Mouse (Mus musculus): ENCODE measurements around the gene Stat3.

Stat3 gene

GRCm38 (mm10) chr11:100927386-100927785 is 12.0 kb downstream of the Stat3 start:
- no peak for DNase-seq (ENCODE audit: extremely low read depth, low read depth, low spot score)

DNA sequence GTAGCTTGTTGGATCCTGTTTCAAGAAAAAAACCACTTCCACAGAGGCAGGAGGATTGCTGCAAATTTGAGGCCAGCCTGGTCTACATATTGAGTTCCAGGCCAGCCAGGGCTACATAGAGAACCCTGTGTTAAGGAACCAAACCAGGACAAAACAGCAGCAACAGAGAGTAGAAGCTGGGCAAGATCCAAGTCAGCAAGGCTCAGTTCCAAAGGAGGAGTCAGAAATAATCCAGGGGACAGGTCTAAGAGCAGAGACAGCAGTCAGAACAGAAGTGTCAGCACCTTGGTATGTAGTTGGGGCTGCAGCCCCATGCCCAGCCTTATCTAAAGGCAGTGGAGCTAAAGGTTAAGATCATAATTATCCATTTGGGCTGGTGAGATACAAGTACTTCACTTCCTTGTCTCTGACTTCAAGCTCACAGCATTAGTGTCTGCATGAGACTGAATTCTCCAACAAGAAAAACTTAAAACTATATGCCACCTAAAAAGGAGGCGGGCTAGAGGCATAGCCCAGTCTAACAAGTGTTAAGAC is 14.9 kb downstream of the Stat3 start:
- DNase-seq (ENCODE audit: extremely low read depth, low read depth, low spot score) = no peak

- DNase-seq (ENCODE audit: extremely low read depth, low read depth, low spot score) = no peak
These were observed 18.3 kb downstream of the Stat3 start for GRCm38 (mm10) chr11:100920887-100921624.

GRCm38 (mm10) chr11:100918007-100918406 is 21.3 kb downstream of the Stat3 start:
- DNase-seq (ENCODE audit: extremely low read depth, low read depth, low spot score) = no peak

- DNase-seq (ENCODE audit: extremely low read depth, low read depth, low spot score) = no peak
These were observed 22.8 kb downstream of the Stat3 start for GRCm38 (mm10) chr11:100916432-100916971.

DNA sequence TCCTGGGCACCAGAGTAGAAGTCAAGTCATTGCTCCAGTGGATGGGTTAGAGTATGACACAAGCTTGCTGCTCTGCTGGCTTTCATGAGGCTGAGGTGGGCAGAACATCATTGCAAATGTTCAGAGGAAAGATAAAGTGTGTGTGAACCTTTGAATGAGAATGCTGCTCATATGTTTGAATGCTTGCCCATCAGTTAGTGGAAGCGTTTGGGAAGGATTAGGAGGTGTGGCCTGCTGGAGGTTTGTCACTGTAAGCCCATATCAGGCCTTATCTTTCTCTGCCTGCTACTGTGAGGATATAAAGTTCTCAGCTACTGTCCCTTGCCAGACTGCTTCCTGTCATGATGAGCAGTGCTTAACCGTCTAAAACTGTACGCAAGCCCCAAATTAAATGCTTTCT is 24.3 kb downstream of the Stat3 start:
- no peak for DNase-seq (ENCODE audit: extremely low read depth, low read depth, low spot score)

DNA sequence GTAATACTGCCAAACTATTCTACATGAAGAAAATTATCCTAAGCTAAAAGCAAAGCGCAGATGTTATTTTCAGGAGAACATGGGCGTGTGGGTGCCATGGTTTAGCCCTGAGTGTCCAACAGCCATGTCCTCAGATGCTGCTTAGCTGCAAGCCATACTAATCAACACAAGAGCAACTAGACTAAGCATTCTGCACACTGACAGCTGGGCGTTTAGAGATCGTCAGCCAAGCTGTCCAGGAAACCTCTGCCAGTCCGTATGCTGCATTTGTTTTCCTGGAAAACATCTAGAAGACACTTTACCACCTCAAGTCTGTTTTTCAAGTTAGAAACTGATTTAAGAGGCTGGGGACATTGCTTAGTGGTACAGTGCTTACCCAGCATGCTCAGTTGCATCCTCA is 24.9 kb downstream of the Stat3 start:
- no peak for DNase-seq (ENCODE audit: extremely low read depth, low read depth, low spot score)

GRCm38 (mm10) chr11:100912401-100913155 is 26.8 kb downstream of the Stat3 start:
- no peak for DNase-seq (ENCODE audit: extremely low read depth, low read depth, low spot score)

GRCm38 (mm10) chr11:100908567-100908966 is 30.8 kb downstream of the Stat3 start:
- DNase-seq (ENCODE audit: extremely low read depth, low read depth, low spot score) = no peak

DNA sequence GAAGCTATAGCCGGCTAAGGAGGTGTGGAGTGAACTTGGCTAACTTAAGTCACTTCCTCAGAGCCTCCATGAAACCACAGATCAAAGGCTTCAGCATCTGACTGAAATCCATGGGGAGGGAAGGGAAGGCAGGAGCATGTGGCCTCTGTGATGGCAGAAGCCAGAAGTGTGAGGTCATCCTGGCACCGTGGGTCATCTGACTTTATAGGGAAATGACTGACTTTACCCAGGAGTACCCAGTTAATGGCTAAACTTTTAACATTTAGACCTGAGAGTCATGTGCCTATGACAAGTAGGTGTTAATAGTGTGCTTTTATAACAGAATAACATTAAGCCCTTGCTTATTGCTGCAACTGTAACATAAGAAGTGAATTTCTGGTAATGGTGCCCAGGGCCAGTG is 31.2 kb downstream of the Stat3 start:
- DNase-seq (ENCODE audit: extremely low read depth, low read depth, low spot score) = no peak

- no peak for DNase-seq (ENCODE audit: extremely low read depth, low read depth, low spot score)
These were observed 32.5 kb downstream of the Stat3 start for GRCm38 (mm10) chr11:100906885-100907284.

DNA sequence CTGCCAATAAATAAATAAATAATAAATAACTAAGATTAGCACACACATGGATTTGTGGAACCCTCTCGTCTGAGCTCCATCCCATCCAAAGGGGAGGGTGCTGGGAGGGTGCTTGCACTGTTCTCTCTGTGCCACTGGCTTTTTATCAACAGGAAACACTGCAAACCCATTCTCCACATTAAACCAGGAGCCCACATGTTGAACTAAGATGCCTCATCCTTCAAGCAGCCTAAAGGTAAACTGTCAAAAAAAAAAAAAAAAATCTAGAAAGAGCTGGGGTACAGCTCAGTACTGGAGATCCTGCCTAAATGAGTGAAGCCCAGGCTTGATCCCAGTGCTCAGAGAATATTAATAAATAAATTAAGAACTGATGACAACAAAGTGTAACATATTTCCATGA is 33.4 kb downstream of the Stat3 start:
- no peak for DNase-seq (ENCODE audit: extremely low read depth, low read depth, low spot score)

GRCm38 (mm10) chr11:100904580-100905351 is 34.6 kb downstream of the Stat3 start:
- DNase-seq (ENCODE audit: extremely low read depth, low read depth, low spot score) = no peak

GRCm38 (mm10) chr11:100898441-100899199 is 40.7 kb downstream of the Stat3 start:
- no peak for DNase-seq (ENCODE audit: extremely low read depth, low read depth, low spot score)

DNA sequence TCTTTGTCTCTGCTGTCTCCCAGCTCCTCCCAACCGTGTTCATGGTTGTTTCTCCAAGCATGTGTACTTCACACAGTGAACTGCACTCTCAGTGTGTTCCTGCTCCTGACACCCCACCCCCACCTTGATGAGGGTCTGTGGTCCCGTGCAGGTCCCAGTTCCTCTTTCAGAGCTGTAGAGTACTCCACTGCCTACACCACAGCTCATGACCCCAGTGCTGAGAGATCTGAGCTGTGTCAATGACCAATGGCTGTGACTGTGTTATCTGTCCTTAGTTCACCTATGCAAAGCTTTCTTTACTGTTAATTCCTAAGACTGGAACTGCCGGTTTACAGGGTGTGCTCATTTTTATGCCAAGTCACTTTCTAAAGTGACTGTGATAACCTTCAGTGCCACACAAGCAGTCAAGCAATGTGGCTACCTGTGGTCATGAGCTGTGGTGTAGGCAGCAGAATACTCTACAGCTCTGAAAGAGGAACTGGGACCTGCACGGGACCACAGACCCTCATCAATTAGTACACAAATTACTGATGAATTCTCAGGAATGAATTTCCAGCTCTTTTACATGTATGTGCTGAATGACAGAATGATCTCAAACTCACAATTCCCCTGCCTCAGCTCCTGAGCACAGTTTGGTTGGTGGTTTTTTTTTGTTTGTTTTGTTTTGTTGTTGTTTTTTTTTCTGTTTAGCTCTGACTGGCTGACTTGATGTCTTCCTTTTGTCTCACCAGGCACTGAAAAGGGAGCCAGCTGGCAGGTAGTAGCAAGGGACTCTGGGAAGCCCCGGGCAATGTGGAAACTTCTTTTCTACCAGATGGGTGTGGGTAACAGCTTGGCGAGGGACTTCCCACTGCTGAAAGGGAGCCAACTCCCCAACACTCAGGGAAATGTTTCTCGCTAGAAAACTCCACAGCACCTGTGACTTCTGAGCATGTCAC is 41.8 kb downstream of the Stat3 start:
- no peak for DNase-seq (ENCODE audit: extremely low read depth, low read depth, low spot score)

GRCm38 (mm10) chr11:100896078-100896477 is 43.3 kb downstream of the Stat3 start:
- DNase-seq (ENCODE audit: extremely low read depth, low read depth, low spot score) = no peak

- DNase-seq (ENCODE audit: extremely low read depth, low read depth, low spot score) = no peak
These were observed 45.0 kb downstream of the Stat3 start for GRCm38 (mm10) chr11:100894146-100894918.

GRCm38 (mm10) chr11:100893482-100893881 is 45.9 kb downstream of the Stat3 start:
- peak; percentile 82 for DNase-seq (ENCODE audit: extremely low read depth, low read depth, low spot score)

DNA sequence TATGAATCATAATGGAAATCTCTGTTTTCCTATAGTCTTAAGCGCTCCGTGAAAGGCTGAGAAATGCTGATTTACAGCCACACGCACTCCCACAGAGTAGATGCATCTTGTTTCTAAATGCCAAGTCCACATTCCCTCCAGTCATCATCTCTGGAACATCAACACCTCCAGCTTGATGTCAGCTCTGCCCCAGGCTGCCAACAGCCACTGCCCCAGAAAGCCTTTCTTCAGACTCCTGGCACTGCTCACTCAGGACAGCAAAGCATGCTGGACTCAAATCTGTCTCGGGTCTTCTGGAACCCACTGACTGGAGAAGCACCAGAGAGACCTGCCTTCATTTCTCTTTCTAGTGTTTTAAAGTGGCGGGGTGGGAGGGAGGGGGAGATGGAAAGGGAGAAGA is 46.9 kb downstream of the Stat3 start:
- DNase-seq (ENCODE audit: extremely low read depth, low read depth, low spot score) = no peak
